Mouse (Mus musculus): Measurements from ENCODE around the gene Ppp1r26.
A peak's percentile ranks its signal among the peaks of the same experiment; 100 is the strongest.
"Not testable (repeated sequence)": the region's sequence is repeated elsewhere in the genome, so short reads cannot be mapped to it uniquely, and the experiment has no call there.

Gene Ppp1r26

DNA sequence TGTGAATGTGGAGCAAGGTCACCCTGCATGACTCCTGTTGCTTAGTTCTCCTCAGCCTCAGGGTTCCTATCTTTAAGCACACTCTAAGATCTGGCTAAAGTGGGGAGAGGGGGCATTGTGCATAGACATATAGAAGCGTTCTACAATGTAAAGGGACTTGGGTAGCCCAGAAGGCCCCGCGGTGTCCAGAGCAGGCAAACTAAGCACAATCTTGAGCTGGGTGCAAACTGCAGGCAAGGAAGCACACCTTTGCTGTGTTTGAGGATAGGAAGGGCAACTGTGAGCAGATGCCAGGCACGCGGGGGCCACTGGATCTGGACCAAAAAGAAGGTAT, 452 bp upstream of the Ppp1r26 start:
- no peak for DNase-seq (ENCODE audit: low spot score in 2 of 2)

DNA sequence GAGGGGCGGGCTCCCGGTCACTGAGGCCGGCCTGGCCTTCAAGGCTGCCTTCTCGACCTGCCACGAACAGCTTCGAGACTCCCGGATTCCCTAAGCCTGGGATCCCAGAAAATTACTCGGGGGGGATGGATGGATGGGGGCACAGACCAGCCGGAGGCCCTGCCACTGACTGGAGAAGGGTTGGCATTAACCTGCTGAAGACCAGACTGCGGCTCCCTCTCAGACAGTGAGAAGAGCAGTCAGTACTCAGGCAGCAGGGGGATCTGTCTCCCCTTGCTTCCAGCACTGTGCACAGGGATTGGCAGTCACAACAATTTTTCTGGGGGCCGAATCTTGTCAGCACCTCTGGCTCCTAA, 693 bp downstream of the Ppp1r26 start:
- no peak for DNase-seq (ENCODE audit: low spot score in 2 of 2)

DNA sequence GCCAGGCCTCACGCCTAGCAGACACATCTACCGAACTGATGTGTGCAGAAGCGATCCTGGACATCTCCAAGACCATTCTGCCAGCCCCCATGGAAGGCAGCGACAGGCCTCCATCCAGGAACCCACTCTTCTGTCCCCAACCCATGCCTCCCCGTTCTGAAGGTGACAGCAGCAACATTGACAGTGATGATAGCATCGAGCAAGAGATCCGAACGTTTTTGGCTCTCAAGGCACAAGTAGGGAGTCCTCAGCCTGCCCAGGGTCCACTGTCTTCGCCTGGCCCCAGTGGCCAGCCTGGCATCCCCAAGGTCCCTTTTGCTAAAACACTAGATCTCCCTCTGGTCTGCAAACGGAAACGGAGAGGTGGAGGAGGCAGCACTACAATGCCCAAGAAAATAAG, 5.1 kb downstream of the Ppp1r26 start:
- no peak for DNase-seq (ENCODE audit: low spot score in 2 of 2)

DNA sequence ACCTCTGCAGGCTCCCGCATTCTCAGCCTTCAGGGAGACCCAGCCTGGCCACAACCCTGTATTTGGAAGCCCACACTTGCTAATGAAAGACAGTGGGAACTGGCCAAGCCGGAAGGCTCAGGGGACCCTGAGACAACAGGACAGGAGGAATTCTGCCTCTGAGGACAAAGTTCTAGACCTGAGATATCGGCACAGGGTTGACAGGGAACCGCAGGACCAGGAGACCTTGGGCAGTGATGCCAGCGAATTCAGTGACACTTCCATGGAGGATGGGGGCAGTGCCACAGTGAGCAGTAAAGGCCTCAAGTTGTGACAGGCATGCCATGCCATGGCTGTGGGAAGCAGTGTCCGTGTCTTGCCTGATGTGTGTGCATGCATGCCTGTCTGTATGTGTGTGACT, 6.9 kb downstream of the Ppp1r26 start:
- no peak for DNase-seq (ENCODE audit: low spot score in 2 of 2)

DNA sequence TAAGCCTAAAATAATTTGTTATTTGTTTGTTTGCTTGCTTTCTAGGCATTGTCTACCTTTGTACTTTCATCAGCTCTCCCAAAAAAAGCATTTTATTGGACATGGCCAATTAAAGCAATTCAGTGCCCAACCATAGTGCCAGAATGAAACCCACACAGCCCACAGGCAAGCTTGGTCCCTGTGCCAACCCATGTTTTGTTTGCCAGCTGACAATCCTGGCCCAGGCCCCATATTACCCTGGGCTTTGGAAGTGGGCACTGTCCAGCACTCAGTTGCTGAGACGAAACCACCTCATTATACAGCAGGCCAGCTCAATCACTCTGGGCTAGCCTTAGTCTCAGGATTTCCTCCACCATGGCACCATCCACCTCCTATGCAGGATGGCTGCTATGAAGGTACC, 10.0 kb downstream of the Ppp1r26 start:
- no peak for DNase-seq (ENCODE audit: low spot score in 2 of 2)

DNA sequence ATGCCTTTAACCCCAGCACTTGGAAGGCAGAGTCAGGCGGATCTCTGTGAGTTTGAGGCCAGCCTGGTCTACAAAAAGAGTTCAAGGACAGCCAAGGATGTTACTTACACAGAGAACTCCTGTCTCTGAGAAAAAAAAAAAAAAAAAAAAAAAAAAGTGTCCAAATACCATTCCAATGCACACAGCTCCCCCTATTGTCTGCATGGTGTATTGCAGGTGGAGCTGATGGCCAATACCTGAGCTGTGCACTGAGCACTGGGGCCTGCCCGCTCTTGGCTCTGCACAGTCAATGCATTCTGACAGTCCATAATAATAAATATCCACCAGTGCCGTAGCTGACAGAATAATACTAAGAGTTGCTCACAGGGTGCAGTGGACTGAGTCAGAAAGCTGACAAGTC, 17.3 kb downstream of the Ppp1r26 start:
- DNase-seq (ENCODE audit: low spot score in 2 of 2): no peak

DNA sequence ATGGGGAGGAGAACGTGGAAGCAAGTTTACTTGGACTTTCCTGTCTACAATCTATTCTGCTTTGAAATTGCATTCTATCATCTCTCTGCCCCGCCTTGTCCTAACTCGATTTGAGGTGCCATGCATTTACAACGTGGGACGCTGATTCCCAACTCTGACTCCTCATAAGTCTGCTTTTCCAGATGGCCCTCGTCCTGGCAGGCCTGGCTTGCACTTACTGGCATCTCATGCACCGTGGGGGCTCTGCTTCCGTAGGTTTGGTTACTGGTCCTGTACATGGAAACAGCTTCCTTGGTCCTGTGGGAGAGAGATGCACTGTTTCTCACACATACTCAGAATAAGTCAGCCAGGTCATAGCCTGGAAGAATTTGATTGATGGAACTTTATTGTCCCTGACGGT, 18.3 kb downstream of the Ppp1r26 start:
- peak in 1 of 2 experiments; percentile 56 for DNase-seq (ENCODE audit: low spot score in 2 of 2)

DNA sequence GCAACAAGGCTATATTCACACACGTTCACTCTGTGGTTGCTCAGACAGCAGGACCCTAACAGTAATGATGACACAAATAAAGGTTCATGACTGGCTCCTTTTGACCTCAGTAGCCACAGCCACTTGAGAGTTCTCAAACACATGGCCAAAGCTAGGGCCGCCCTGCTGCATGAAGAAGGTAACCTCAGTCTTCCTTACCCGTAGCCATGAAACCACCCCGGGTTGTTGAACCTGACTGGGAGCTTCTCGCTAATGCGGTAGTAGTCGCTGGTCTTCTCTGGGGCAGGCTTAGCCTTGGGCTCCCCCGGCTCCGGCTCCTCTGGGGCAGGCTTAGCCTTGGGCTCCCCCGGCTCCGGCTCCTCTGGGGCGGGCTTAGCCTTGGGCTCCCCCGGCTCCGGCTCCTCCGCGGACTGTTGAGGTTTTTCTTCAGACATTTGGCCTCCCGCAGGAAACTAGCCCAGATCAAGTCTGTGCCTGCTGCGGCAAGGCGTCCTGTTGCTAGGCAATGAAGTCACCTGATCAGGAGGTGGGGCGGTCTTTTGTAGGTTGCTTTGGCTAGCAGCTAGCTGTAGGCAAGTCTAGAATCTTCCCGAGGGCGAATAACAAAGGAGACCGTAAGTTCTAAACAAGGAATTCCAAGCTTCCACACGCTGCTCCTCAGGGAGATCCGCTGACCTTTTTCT, 19.4 kb downstream of the Ppp1r26 start, which contains the start of gene 1700007K13Rik:
1700007K13Rik (minus strand) TSS at position 497 of the 683 bp plus-strand sequence.
- DNase-seq (ENCODE audit: low spot score in 2 of 2): peak; percentile 58 to 70

DNA sequence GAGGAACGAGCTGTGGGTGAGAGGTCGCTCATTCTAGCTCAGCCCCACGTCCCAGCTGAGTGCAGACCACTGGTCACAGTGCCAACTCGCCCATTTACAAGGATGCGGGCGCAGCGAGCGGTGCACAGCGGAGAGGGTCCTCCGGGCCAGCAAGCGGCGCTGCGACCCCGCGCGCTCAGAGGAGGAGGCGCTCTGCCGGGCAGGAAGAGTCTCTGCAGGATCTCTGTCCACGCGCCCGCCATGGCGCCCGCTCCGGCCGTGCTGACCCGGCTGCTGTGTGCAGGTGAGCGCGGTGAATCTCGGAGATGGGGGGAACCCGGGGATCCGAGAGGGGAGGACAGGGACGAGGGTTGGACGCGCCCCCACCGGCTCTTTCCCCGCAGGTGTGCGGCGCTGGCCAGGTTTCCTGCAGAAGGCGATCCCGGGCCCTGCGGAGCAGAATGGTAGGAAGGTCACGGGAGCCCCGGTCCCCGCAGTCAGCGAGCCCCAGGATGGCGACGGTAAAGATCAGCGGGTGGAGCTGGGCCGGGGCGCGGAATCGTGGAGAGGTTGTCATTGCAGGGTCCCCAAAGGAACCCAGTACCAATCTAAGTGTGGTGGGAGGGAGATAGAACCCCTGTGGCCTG, 21.4 kb downstream of the Ppp1r26 start, which contains the start of gene Mrps2:
Mrps2 (plus strand) TSS at position 207 of the 626 bp plus-strand sequence.
- peak; percentile 81 to 85 for DNase-seq (ENCODE audit: low spot score in 2 of 2)

DNA sequence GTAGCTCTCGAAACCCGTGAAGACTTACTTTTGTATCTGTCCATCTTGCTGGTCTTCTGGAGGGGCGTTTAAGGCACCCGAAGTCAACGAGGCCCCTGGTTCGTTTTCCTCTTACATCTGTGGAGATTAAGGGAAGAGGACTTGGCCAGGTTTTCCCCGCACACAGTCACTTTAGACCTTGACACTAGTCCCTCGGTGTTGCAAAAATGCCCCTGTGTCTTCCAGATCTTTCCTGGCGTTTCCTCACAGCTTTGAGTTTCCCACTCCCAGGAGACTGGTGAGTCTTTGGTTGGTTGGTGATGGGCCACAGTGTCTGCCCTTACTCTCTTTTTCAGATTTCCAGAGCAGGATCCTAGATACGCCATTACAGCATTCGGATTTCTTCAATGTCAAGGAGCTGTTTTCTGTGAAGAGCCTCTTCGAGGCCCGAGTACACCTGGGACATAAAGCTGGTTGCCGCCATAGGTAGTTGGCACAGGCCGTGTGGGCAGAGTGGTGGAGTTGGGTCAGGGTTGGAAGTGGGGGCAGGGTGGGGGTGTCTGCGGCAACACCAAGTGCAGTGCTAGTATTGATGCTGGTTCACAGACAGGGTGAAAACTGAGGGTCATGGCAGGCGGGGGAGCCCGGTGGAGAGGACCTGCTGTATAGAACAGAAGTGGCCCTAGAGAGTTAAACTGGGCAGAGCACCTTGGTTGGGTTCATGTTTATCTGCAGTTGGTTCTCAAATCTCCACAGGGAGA, 22.1 kb downstream of the Ppp1r26 start:
- peak in 1 of 2 experiments; percentile 58 for DNase-seq (ENCODE audit: low spot score in 2 of 2)

DNA sequence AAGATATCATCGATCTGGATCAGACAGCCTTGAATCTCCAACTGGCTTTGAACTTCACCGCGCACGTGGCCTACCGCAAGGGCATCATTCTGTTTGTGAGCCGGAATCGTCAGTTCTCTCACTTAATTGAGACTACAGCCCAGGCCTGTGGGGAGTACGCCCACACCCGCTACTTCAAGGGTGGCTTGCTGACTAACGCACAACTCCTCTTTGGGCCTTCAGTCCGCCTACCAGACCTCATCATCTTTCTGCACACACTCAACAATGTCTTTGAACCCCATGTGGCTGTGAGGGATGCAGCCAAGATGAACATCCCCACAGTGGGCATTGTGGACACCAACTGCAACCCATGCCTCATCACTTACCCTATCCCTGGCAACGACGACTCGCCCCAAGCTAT, 22.9 kb downstream of the Ppp1r26 start:
- DNase-seq (ENCODE audit: low spot score in 2 of 2): peak in 1 of 2 experiments; percentile 44

DNA sequence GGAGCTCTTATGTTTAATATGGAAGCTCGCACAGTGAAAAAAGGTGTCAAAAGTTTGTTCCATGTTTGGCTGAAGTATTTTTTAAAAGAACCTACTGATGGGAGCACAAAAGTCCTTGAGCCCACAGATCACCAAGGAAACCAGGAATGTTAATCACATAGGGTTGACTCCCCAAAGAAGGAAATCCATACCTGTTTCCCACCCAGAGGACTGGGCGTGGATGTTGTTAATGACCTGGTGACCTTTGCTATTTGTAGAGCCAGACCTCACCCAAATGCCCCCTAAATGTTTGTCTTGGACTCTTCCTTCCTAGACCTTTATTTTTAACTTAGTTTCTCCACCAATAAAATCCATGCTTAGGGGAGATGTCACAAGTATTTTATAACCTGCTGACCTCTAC, 24.0 kb downstream of the Ppp1r26 start:
- no peak for DNase-seq (ENCODE audit: low spot score in 2 of 2)

DNA sequence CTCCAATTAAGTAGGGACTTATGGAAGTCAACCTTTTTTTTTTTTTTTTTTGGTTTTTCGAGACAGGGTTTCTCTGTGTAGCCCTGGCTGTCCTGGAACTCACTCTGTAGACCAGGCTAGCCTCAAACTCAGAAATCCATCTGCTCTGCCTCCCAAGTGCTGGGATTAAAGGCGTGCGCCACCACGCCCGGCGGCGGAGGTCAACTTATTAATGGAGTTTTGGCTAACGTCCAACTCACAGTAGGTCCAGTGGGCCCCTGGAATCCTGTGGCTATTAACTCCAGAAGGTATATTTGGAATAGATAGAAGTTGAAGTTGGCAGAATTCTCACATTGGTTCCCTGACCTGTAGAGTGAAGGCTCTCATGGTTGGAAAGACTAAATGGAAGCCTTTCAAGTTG, 25.4 kb downstream of the Ppp1r26 start:
- DNase-seq (ENCODE audit: low spot score in 2 of 2): peak in 1 of 2 experiments; percentile 52

DNA sequence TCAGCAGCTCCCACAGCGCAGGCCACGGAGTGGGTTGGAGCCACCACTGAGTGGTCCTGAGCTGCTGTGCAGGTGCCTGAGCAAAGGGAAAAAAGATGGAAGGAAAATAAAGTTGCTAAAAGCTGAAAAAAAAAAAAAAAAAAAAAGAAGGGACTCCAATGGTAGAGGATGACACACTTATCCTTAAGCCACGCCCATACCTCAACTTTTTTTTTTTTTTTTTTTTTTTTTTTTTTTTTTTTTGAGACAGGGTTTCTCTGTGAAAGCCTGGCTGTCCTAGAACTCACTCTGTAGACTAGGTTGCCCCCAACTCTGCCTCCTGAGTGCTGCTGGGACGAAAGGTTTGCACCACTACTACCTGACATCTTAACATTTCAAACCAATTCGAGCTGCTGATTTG, 31.4 kb downstream of the Ppp1r26 start:
- not testable (repeated sequence) for DNase-seq (ENCODE audit: low spot score in 2 of 2)

DNA sequence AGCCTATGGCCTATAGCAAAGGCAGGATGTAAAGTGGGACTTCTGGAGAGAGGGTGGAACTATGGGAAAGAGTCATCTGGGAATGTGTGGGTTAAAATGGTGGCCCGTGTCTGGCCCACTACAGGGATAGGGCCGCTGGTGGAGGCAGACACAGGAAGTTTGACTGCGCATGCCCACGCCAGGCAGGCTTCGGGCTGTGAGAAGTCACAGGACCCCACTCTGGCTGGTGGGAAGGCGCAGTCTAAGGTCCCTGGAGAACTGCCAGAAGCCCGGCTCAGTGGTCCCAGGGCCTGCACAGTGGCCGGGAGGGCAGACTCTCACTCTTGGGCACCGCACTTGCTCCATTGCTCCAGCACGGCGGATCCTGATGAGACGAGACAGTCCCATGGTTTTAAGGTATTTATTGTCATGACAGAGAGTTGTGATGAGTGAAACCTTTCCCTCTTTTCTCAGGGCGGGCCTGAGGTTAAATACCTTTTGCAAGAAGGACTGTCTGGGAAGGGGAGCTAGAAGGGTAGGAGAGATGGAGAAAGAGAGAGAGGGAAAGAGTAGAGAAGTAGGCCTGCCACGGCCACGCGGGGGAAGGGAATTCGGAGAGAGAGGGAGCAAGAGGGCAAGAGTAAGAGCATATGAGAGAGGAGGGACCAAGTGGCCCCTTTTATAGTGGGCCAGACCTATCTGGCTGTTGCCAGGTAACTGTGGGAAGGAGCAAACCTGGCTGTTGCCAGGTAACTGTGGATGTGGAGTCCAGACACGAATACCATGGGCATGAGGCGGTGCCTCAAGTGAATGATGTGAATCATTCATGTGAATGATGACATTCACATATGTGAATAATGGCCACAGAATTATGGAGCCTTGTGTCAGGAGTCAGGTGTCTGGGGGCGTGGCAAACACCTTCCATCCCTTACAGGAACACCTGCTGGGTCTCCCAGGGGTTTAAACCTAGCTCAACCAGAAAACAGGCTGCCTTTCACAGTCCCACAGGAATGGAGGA, 32.9 kb downstream of the Ppp1r26 start:
- peak in 1 of 2 experiments; percentile 57 for DNase-seq (ENCODE audit: low spot score in 2 of 2)

DNA sequence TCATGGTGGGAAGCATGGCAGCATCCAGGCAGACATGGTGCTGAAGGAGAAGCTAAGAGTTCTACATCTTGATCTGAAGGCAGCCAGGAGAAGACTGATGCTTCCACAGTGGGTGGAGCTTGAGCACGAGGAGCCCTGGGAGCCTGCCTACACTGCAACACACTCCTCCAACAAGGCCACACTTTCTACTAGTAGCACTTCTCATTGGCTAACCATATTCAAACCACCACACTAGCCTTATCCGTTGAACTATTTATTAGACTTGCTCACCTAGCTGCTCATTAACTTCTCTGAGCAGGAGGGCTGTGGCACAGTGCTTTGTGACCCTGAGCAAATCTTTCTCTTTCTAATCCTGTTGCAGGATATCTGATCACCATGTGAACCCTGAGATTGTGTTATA, 37.3 kb downstream of the Ppp1r26 start:
- DNase-seq (ENCODE audit: low spot score in 2 of 2): no peak

DNA sequence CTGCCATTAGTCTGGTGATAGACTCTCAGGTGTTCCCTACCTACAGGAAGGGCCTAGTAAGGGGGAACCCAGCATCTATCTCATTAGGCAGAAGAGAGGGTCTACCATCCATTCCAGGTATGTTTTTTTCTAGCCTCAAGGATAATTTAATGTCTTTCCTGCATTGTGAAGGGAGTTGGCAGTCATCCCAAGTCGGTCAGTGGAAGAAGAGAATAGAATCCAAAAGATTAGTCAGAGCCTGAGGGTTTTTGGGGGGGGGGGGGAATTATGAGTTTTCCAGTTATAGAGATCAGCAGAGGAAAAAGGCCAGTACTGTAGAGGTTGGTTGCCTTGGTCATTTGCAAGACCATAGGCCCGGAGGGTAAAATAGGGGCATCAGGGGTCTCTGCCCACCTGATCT, 47.9 kb downstream of the Ppp1r26 start:
- peak in 1 of 2 experiments; percentile 47 for DNase-seq (ENCODE audit: low spot score in 2 of 2)

DNA sequence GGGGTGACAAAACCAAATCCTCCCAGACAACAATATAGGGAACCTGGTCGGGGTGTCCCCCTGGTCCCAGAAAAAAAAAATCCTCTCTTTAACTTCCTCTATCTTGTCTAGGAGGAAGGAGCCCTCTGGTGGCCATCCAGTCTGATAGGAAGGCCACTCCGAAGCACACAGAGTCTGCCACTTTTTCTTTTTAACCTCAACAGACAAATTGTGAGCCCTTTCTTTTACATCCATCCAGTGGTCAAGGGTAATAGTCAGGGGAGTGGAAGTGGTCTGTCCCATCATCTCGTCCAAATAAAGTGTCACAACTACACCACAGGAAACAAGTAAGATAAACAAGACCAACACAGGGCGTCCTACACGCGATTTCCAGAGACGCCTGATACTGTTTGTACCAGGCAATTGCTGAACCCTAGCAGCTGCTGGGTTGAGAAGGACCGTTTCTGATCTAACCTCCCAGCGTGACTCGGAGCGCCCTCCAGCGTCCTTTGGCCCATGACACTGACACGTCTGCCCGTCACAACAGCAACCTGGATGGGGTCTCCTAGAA, 48.7 kb downstream of the Ppp1r26 start:
- peak in 1 of 2 experiments; percentile 58 for DNase-seq (ENCODE audit: low spot score in 2 of 2)

DNA sequence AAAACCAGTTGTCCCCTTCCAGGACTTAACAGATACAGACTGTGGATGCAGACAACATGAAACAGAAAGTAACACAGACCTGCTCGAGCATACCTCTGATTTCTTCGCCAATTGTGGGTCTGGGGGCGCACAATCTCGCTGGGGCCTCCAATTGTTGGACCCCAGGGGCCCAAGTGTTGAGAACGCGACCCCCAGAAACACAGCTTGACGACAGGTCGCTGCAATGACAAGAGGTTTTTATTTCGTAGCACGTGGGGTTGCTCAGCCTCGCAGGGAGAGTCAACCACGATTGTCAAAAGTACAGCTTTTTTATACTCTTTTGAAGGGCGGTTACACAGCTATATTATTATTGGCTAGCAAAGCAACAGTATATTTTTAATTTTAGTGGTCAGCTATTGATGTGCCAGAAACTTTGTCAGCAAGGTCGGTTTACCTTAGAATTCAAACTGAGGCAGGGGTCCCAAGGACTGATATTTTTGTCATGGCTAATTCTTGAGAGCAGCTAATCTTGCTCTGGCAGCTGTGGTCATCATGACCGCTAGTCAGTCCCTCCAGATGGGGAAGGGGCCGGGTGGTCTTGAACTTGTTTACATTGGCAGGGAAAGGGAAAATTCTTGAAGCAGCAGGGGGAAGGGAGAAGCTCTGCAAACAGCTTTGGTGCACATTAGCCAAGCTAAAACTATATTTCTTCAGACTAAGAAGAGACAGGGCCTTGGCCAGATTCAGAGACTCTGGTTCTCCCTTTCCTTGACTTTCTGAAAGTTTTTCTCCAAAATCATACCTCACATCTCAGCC, 49.4 kb downstream of the Ppp1r26 start:
- peak in 1 of 2 experiments; percentile 57 for DNase-seq (ENCODE audit: low spot score in 2 of 2)

DNA sequence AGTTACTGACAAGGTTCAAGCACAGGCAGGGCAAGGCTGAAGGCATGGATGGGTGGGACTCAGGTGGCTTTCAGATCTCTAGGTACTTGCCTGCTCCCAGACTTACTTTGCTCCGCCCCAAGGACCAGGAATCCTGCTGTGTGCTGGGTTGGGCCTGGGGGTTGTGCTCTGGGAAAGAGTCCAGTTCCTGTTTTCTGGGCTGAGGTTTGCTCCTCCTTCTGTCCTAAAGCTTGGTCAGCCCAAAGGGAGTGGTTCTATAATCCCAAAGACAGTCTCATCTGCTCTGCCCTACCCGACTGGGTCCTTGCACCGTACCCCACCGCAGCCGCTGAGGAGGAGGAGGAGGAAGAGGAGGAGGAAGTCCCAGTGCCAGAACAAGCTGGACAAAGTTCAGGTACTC, 50.1 kb downstream of the Ppp1r26 start, which contains the start of gene Gbgt1:
Gbgt1 (plus strand) TSS at position 221 of the 400 bp plus-strand sequence.
- DNase-seq (ENCODE audit: low spot score in 2 of 2): peak in 1 of 2 experiments; percentile 58
